Mouse (Mus musculus) frontal cortex, adult (tissue): Measurements from ENCODE around the gene Serpinb9e.
"Not testable (repeated sequence)": the region's sequence is repeated elsewhere in the genome, so short reads cannot be mapped to it uniquely, and the experiment has no call there.

Experiments used
- ATAC-seq: cut with Nextera tagmentation; 2 replicates; pipeline ENCODE4 v1.9.2; 2017; ENCODE audit warnings: mild to moderate bottlenecking, moderate library complexity, mixed read lengths; ENCODE audit not compliant: low TSS enrichment

Gene Serpinb9e

DNA sequence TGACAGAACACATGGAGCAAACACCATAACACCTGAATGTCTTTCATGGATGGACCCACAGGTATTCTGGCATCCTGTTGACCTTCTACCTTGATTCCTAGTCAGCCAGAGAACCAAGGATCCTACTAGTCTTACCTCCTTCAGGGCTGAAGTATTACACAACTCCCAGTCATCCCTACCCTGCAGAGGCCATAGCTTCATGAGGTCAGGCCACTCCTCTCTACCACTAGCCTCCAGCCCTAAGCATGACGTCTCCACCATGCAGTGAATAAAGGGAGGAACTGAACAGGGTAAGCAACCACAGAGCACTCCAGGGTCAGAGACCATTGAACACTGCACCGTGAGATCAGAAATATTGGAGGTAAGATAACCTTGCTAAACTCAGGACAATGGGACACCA is at the start of gene Serpinb9e:
TSS of gene Serpinb9e (plus strand) at position 301 of the 400 bp plus-strand sequence.
- ATAC-seq, result not testable (repeated sequence)

DNA sequence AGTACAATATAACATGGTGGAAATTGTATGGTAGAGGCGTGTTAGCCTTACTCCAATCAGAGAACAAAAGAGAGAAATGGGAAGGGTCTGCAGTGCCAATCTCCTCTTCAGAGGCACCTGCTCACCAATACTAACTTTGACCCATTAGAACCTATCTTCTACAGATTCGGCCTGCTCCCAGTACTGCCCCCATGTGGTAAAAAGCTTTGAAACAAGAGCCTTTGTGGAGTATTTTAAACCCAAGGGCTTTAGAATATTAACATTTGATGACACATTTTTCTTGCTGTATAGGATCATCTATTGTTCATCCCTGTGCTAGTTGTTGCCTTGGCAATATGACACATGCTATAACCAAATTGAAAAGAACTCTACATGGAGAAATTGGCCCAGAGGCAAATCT is 49.7 kb upstream of the Serpinb9e start:
- ATAC-seq, result no peak

- not testable (repeated sequence) for ATAC-seq
These were observed 59.2 kb downstream of the Serpinb9e start for GRCm38 (mm10) chr13:33308631-33309030.
